Comparison of ENCODE assay signal across 7 mouse cellular contexts in genomic region chr11:55389778-55390177, GRCm38 (mm10). TPM values are rescaled to one million over a fixed set of nuclear protein-coding genes. Genes with fewer than 3 reads are reported as not detected.
DNase-seq lines count a peak whose midpoint lies in the region; ATAC-seq and TF ChIP-seq lines count a peak whose summit lies in the region.

No protein-coding gene starts in this region.

- ATAC-seq in embryonic facial prominence, embryonic 14.5 days (ENCODE audit: low read depth), result peak; percentile 19; the same call in 1 of the 2 replicates
- ATAC-seq in limb, embryonic 15.5 days (ENCODE audit: insufficient number of reproducible peaks, low FRiP score, low TSS enrichment, low read depth), result no peak

- H3K27me3 ChIP-seq in spleen, adult 2 months (ENCODE audit: control insufficient read depth, insufficient read depth, low read length), result no peaks in the 10 kb centered on the region; the same call in 1 of the 2 replicates
- H3K27me3 ChIP-seq in embryonic facial prominence, embryonic 14.5 days (replicated peaks; ENCODE audit: control insufficient read depth, insufficient read depth, low read length), result no peaks in the 10 kb centered on the region
- H3K27me3 ChIP-seq in limb, embryonic 15.5 days, result no peaks in the 10 kb centered on the region

- H3K4me3 ChIP-seq in spleen, adult 2 months (ENCODE audit: extremely low read depth, insufficient read depth, insufficient read length), result no peak overlapping the region
- H3K4me3 ChIP-seq in embryonic facial prominence, embryonic 14.5 days (ENCODE audit: low read depth, low read length), result no peak overlapping the region
- no peak overlapping the region for H3K4me3 ChIP-seq in limb, embryonic 15.5 days

- H3K4me2 ChIP-seq in embryonic facial prominence, embryonic 14.5 days (ENCODE audit: low read depth, low read length), result no peak overlapping the region
- H3K4me2 ChIP-seq in limb, embryonic 15.5 days, result no peak overlapping the region

- H3K27ac ChIP-seq in spleen, adult 2 months (ENCODE audit: insufficient read depth, low read length), result no peak overlapping the region
- H3K27ac ChIP-seq in embryonic facial prominence, embryonic 14.5 days (replicated peaks; ENCODE audit: low read depth, low read length), result no peak overlapping the region
- H3K27ac ChIP-seq in limb, embryonic 15.5 days, result peak overlapping the region; percentile 72

- no peak overlapping the region for H3K9ac ChIP-seq in embryonic facial prominence, embryonic 14.5 days (ENCODE audit: low read depth, low read length)
- no peak overlapping the region for H3K9ac ChIP-seq in limb, embryonic 15.5 days

- TF ChIP-seq CTCF in spleen, adult 2 months (IDR thresholded peaks at IDR 0.05; ENCODE audit: extremely low read depth, insufficient read depth, insufficient read length, insufficient replicate concordance), result peak; percentile 57; the same call in 1 of the 2 replicates

- H3K36me3 ChIP-seq in spleen, adult 2 months (ENCODE audit: control insufficient read depth, insufficient read depth, low read length), result no peaks in the 10 kb centered on the region
- peaks cover 11% of the 10 kb centered on the region for H3K36me3 ChIP-seq in embryonic facial prominence, embryonic 14.5 days (ENCODE audit: control insufficient read depth, insufficient read depth, low read length)
- H3K36me3 ChIP-seq in limb, embryonic 15.5 days, result peaks cover 10% of the 10 kb centered on the region

- DNase-seq in spleen, adult 2 months (ENCODE audit: low read depth in 1 of 2, low spot score in 2 of 2), result no peak
- no peak for DNase-seq in spleen, postnatal 14 days (ENCODE audit: low spot score in 2 of 2)
- peak; percentile 75 to 83 for DNase-seq in adrenal gland, postnatal 36 days
- DNase-seq in embryonic facial prominence, embryonic 14.5 days (ENCODE audit: low spot score), result peak; percentile 92
- DNase-seq in induced T-regulatory cell, adult 2 months (ENCODE audit: low read depth), result peak; percentile 72
- DNase-seq in right cerebral cortex, postnatal 10 days (ENCODE audit: low spot score in 2 of 2), result peak; percentile 48 to 70

- 5% methylated on average over 2 of the region's 2 CpGs for WGBS in spleen, adult 2 months
- 0% methylated on average over 2 of the region's 2 CpGs for WGBS in embryonic facial prominence, embryonic 14.5 days
- 0% methylated on average over 2 of the region's 2 CpGs for WGBS in limb, embryonic 15.5 days

- no peaks in the 10 kb centered on the region; the same call in 1 of the 2 replicates for H3K4me1 ChIP-seq in spleen, adult 2 months (ENCODE audit: control insufficient read depth, insufficient read depth, insufficient read length)
- H3K4me1 ChIP-seq in embryonic facial prominence, embryonic 14.5 days (ENCODE audit: control insufficient read depth, insufficient read depth, low read length), result no peaks in the 10 kb centered on the region
- H3K4me1 ChIP-seq in limb, embryonic 15.5 days, result peaks cover 16% of the 10 kb centered on the region

- TF ChIP-seq POLR2A in spleen, adult 2 months (IDR thresholded peaks at IDR 0.05; ENCODE audit: low read depth, low read length), result no peak

- no peaks in the 10 kb centered on the region for H3K9me3 ChIP-seq in embryonic facial prominence, embryonic 14.5 days (ENCODE audit: control insufficient read depth, low read length)
- no peaks in the 10 kb centered on the region for H3K9me3 ChIP-seq in limb, embryonic 15.5 days

RNA-seq across cellular contexts. Expression of gene Sparc, which starts 33.2 kb away (rescaled TPM):
- polyA plus RNA-seq in spleen, adult 2 months (2012; rRNA removed), result 427 and 627 TPM in 2 replicates
- total RNA-seq in adrenal gland, postnatal 36 days (2021), result 1,000 to 10,000 TPM; 2,443 to 3,326 TPM
- 2,713 and 3,340 TPM in 2 replicates for polyA plus RNA-seq in embryonic facial prominence, embryonic 14.5 days (2014; fragmentation: Nextera tagmentation; extraction: Ambion mirVana)
- polyA plus RNA-seq in limb, embryonic 15.5 days (2015; fragmentation: Nextera tagmentation; extraction: Ambion mirVana), result 3,190 and 4,050 TPM in 2 replicates

RNA-seq across cellular contexts. Expression of gene Fat2, which starts 53.4 kb away (rescaled TPM):
- 0.02 TPM in 2 replicates for polyA plus RNA-seq in spleen, adult 2 months (2012; rRNA removed)
- under 1 TPM; 0.07 TPM for total RNA-seq in adrenal gland, postnatal 36 days (2021)
- 1.2 and 1.5 TPM in 2 replicates for polyA plus RNA-seq in embryonic facial prominence, embryonic 14.5 days (2014; fragmentation: Nextera tagmentation; extraction: Ambion mirVana)
- polyA plus RNA-seq in limb, embryonic 15.5 days (2015; fragmentation: Nextera tagmentation; extraction: Ambion mirVana), result 0.99 and 1.1 TPM in 2 replicates

Comparison
In these comparisons a context has a peak if more than half of its experiments do, and no peak if none do; other contexts are left out.
1. DNase-seq: peak in adrenal gland, postnatal 36 days (2 of 2), embryonic facial prominence, embryonic 14.5 days (single experiment), induced T-regulatory cell, adult 2 months (single experiment) and right cerebral cortex, postnatal 10 days (2 of 2); none in spleen, adult 2 months (0 of 2) and spleen, postnatal 14 days (0 of 2).